Mouse (Mus musculus) kidney, adult 2 months (tissue): Measurements from ENCODE around the gene Armh3.

Experiments
- CTCF ChIP-seq: fragments of 200-500 bp; conservative IDR thresholded peaks from 2 replicates; pipeline ENCODE4 v1.5.1; 2011; ENCODE audit warnings: low read depth, mild to moderate bottlenecking, control low read depth, low read length, moderate library complexity, mixed read lengths; ENCODE audit not compliant: insufficient read depth, insufficient read length
- POLR2A ChIP-seq: fragments of 200-500 bp; IDR thresholded peaks from one replicate; pipeline ENCODE4 v1.6.1; 2011; ENCODE audit warnings: low read depth, low read length, control low read depth

GRCm38 (mm10) chr19:45792404-45792803 lies 205.9 kb downstream of the Armh3 start:
- TF ChIP-seq POLR2A (no peak), CTCF (no peak)
